Comparison of ENCODE assay signal across 34 mouse cellular contexts in genomic region chr6:21464719-21465118, GRCm38 (mm10).
"Had no signal": no experiment of that assay in that cellular context is flagged by ENCODE, and none has a peak within 500 bp of the region (broad histone marks: within the 10 kb centered on the region; RNA-seq: fewer than 3 reads in every experiment).

No protein-coding gene starts in this region.

- H3K9me3 ChIP-seq: heart, embryonic 12.5 days; heart, embryonic 13.5 days; heart, embryonic 15.5 days; hindbrain, embryonic 10.5 days; hindbrain, embryonic 12.5 days; hindbrain, embryonic 13.5 days; hindbrain, embryonic 15.5 days; intestine, embryonic 15.5 days; kidney, embryonic 15.5 days had no signal

- DNase-seq: heart, postnatal 10 days; heart, postnatal 14 days; heart, postnatal 36 days; heart, postnatal 4 days; kidney, adult 11 months; kidney, adult 18-20 months; kidney, adult 2 months; kidney, adult 8-10 months; kidney, adult 9 months; kidney, postnatal 10 days; kidney, postnatal 14 days; kidney, postnatal 25 days; kidney, postnatal 36 days; kidney, postnatal 4 days; layer of hippocampus, adult 9-11 months; layer of hippocampus, postnatal 36 days had no signal

- H3K27ac ChIP-seq: heart, embryonic 13.5 days; heart, embryonic 15.5 days; hindbrain, embryonic 10.5 days; hindbrain, embryonic 12.5 days; hindbrain, embryonic 13.5 days; hindbrain, embryonic 14.5 days; hindbrain, embryonic 15.5 days; hindbrain, postnatal 0 days; intestine, embryonic 15.5 days; kidney, embryonic 15.5 days; kidney, postnatal 0 days; layer of hippocampus, adult 2 months; left cerebral cortex, adult 2 months had no signal

- H3K27me3 ChIP-seq: heart, embryonic 12.5 days; heart, embryonic 13.5 days; heart, embryonic 15.5 days; hindbrain, embryonic 12.5 days; hindbrain, embryonic 13.5 days; hindbrain, embryonic 15.5 days; intestine, embryonic 15.5 days; kidney, embryonic 15.5 days had no signal

- H3K36me3 ChIP-seq: heart, embryonic 12.5 days; heart, embryonic 13.5 days; heart, embryonic 15.5 days; hindbrain, embryonic 10.5 days; hindbrain, embryonic 12.5 days; hindbrain, embryonic 13.5 days; hindbrain, embryonic 15.5 days; intestine, embryonic 15.5 days; kidney, embryonic 15.5 days had no signal

- ATAC-seq: hindbrain, embryonic 16.5 days; hindbrain, postnatal 0 days; inflammation-experienced regulatory T-cells, adult 6 months; intestine, embryonic 15.5 days; intestine, embryonic 16.5 days; intestine, postnatal 0 days had no signal

- H3K4me1 ChIP-seq: heart, embryonic 15.5 days; hindbrain, embryonic 13.5 days; hindbrain, embryonic 15.5 days; intestine, embryonic 15.5 days; kidney, embryonic 15.5 days had no signal

- H3K4me3 ChIP-seq: heart, embryonic 12.5 days; heart, embryonic 13.5 days; heart, embryonic 15.5 days; hindbrain, embryonic 10.5 days; hindbrain, embryonic 12.5 days; hindbrain, embryonic 13.5 days; hindbrain, embryonic 15.5 days; intestine, embryonic 15.5 days; kidney, embryonic 15.5 days; layer of hippocampus, adult 2 months; left cerebral cortex, adult 2 months had no signal
